Mouse (Mus musculus) liver, embryonic 16.5 days (tissue): ENCODE results near the gene Il20rb. TPM values are rescaled to one million over a fixed set of nuclear protein-coding genes. Genes with fewer than 3 reads are reported as not detected.

ENCODE experiments used
- ATAC-seq: fragments of 200-750 bp; cut with Nextera tagmentation; 2 replicates; pipeline ENCODE4 v1.8.0; 2017; ENCODE audit warnings: low read depth, mild to moderate bottlenecking, moderate number of reproducible peaks, moderate library complexity
- H3K27ac ChIP-seq: fragments of 300-500 bp; sonication (generic); 2 replicates; pipeline ENCODE4 v1.5.1; 2014; ENCODE audit warnings: mild to moderate bottlenecking, low read length
- H3K27me3 ChIP-seq: fragments of 300-500 bp; sonication (generic); 2 replicates; pipeline ENCODE4 v1.6.1; 2014; ENCODE audit warnings: low read depth, low read length, mixed read lengths; ENCODE audit not compliant: control insufficient read depth, insufficient read depth
- H3K36me3 ChIP-seq: fragments of 300-500 bp; sonication (generic); 2 replicates; pipeline ENCODE4 v1.6.1; 2014; ENCODE audit warnings: mild to moderate bottlenecking; ENCODE audit not compliant: control insufficient read depth, insufficient read depth
- H3K4me1 ChIP-seq: fragments of 300-500 bp; sonication (generic); 2 replicates; pipeline ENCODE4 v1.6.1; 2014; ENCODE audit warnings: low read depth, low read length, mixed read lengths; ENCODE audit not compliant: control insufficient read depth
- H3K4me2 ChIP-seq: fragments of 300-500 bp; sonication (generic); 2 replicates; pipeline ENCODE4 v1.6.1; 2014; ENCODE audit warnings: low read depth, low read length, mixed read lengths
- H3K4me3 ChIP-seq: fragments of 300-500 bp; sonication (generic); 2 replicates; pipeline ENCODE4 v1.5.1; 2014; ENCODE audit warnings: low read depth, mild to moderate bottlenecking, low read length
- H3K9ac ChIP-seq: fragments of 300-500 bp; sonication (generic); 2 replicates; pipeline ENCODE4 v1.6.1; 2014; ENCODE audit warnings: low read depth, low read length
- H3K9me3 ChIP-seq: fragments of 300-500 bp; sonication (generic); replicated peaks from 2 replicates; pipeline ENCODE4 v1.6.1; 2016; ENCODE audit warnings: low read length; ENCODE audit not compliant: control insufficient read depth
- WGBS: fragments of 180-500 bp; shearing (Covaris S2); extraction: QIAGEN DNeasy Blood & Tissue Kit; methylation state at CpG from one replicate; pipeline ENCODE4 v1.1.7; 2014; ENCODE audit not compliant: insufficient replicate concordance; 5-methylcytosine and 5-hydroxymethylcytosine counted together
- polyA plus RNA-seq: library from polyadenylated mRNA; unstranded; fragments of >200 nt; fragmentation: Nextera tagmentation; extraction: Ambion mirVana; gene quantifications from 2 replicates; pipeline ENCODE4 v1.2.1, GENCODE M21; 2015

The Il20rb gene
- 0.24 and 0.34 TPM in 2 replicates for polyA plus RNA-seq

- no peak for ATAC-seq
- no peak within 1 kb of the TSS for H3K4me2 ChIP-seq
- H3K27ac ChIP-seq: no peak within 1 kb of the TSS
- no peaks in the 10 kb centered on the region for H3K4me1 ChIP-seq
- 79% methylated on average over 5 of the region's 5 CpGs for WGBS
- H3K9ac ChIP-seq: no peak within 1 kb of the TSS
- no peaks in the 10 kb centered on the region for H3K36me3 ChIP-seq
- no peak within 1 kb of the TSS for H3K4me3 ChIP-seq
- H3K9me3 ChIP-seq: no peaks in the 10 kb centered on the region
- no peaks in the 10 kb centered on the region for H3K27me3 ChIP-seq
Observed at GRCm38 (mm10) chr9:100486431-100486830, at the start of gene Il20rb. Gene Il20rb (minus strand): TSS chr9:100486788.

- no peak overlapping the region for H3K4me2 ChIP-seq
- H3K27me3 ChIP-seq: no peaks in the 10 kb centered on the region
- H3K27ac ChIP-seq: no peak overlapping the region
- ATAC-seq: peak; percentile 63; the same call in 1 of the 2 replicates
- no peak overlapping the region for H3K9ac ChIP-seq
- 42% methylated on average over 2 of the region's 2 CpGs for WGBS
- H3K4me3 ChIP-seq: no peak overlapping the region
- no peaks in the 10 kb centered on the region for H3K9me3 ChIP-seq
- H3K4me1 ChIP-seq: peaks cover 21% of the 10 kb centered on the region
- H3K36me3 ChIP-seq: no peaks in the 10 kb centered on the region
Observed at GRCm38 (mm10) chr9:100535618-100536262, 49.2 kb upstream of the Il20rb start.

- Histone ChIP-seq H3K36me3 (no peaks in the 10 kb centered on the region), H3K9ac (no peak overlapping the region), H3K27me3 (no peaks in the 10 kb centered on the region), H3K4me2 (no peak overlapping the region), H3K9me3 (no peaks in the 10 kb centered on the region), H3K27ac (no peak overlapping the region), H3K4me1 (peaks cover 17% of the 10 kb centered on the region), H3K4me3 (no peak overlapping the region)
- WGBS: 61% methylated on average over 3 of the region's 3 CpGs
- no peak for ATAC-seq
Observed at GRCm38 (mm10) chr9:100534686-100535085, 48.1 kb upstream of the Il20rb start.

DNA sequence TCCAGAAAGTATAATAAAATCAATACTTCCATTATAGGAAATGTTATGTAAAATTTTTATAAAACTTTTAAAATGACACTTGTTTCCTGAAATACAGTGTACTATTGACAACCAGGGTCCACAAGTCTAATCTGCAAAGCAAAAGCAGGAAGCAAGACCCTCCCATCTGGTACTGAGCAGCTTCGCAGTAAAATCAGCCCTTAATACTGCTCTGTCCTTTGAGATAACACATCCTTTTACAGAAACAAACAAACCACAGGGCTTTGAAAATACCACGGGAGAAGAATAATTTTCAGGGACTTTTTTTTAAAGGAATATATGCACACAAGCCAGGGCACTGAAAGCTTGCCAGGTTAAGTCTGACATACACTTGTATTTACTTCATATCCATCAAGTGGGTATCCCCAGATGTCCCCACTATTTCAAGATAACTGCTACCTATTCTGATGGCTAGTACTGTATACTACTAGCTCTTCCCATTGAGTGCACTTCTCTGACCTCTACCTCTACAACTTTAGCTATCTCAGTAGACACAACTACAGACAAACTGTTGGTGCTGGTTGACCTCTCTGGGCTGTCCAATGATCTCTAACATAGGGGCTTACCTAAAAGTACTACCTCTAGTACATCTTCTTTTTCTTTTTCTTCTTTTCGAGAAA lies 46.4 kb upstream of the Il20rb start:
- Histone ChIP-seq H3K4me3 (no peak overlapping the region), H3K9me3 (no peaks in the 10 kb centered on the region), H3K36me3 (no peaks in the 10 kb centered on the region), H3K27ac (no peak overlapping the region; the same call in 1 of the 2 replicates), H3K4me1 (peaks cover 17% of the 10 kb centered on the region), H3K9ac (no peak overlapping the region), H3K4me2 (no peak overlapping the region), H3K27me3 (no peaks in the 10 kb centered on the region)
- WGBS: 29% methylated on average over 3 of the region's 3 CpGs
- no peak for ATAC-seq

DNA sequence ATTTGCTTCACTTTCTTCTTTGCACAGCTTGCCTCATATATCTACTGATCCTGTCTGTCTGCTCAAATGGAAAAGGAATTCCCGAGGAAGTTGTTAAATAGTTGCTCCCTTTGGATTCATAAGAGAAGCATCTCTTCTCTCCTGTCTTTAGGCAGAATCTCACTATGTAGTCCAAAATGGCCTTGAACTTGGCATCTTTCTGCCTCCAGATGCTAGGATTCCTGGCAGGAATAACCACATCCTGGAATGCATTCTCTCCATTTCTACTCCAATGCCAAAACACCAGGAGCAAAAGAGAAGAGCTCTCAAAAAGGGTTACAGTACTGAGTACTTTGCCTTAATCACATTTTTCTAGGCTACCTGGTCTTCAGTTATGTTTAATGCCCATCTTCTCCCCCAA lies 44.7 kb upstream of the Il20rb start:
- no peak overlapping the region for H3K4me2 ChIP-seq
- no peak for ATAC-seq
- no peaks in the 10 kb centered on the region for H3K36me3 ChIP-seq
- WGBS: 25% methylated on average over 1 of the region's 1 CpGs
- peaks cover 16% of the 10 kb centered on the region for H3K4me1 ChIP-seq
- H3K27ac ChIP-seq: no peak overlapping the region
- no peaks in the 10 kb centered on the region for H3K9me3 ChIP-seq
- H3K4me3 ChIP-seq: no peak overlapping the region
- H3K9ac ChIP-seq: no peak overlapping the region
- H3K27me3 ChIP-seq: no peaks in the 10 kb centered on the region

- H3K9me3 ChIP-seq: no peaks in the 10 kb centered on the region
- H3K4me1 ChIP-seq: peaks cover 4% of the 10 kb centered on the region
- H3K27ac ChIP-seq: no peak overlapping the region
- H3K9ac ChIP-seq: no peak overlapping the region
- H3K4me2 ChIP-seq: no peak overlapping the region
- WGBS: 44% methylated on average over 2 of the region's 2 CpGs
- no peaks in the 10 kb centered on the region for H3K36me3 ChIP-seq
- no peaks in the 10 kb centered on the region for H3K27me3 ChIP-seq
- ATAC-seq: no peak
- no peak overlapping the region for H3K4me3 ChIP-seq
Observed at GRCm38 (mm10) chr9:100525225-100525624, 38.6 kb upstream of the Il20rb start.

GRCm38 (mm10) chr9:100522029-100522428 lies 35.4 kb upstream of the Il20rb start:
- 50% methylated on average over 2 of the region's 2 CpGs for WGBS
- no peak for ATAC-seq
- H3K4me1 ChIP-seq: peaks cover 4% of the 10 kb centered on the region
- no peak overlapping the region for H3K27ac ChIP-seq
- H3K36me3 ChIP-seq: no peaks in the 10 kb centered on the region
- no peaks in the 10 kb centered on the region for H3K9me3 ChIP-seq
- H3K4me3 ChIP-seq: no peak overlapping the region
- no peak overlapping the region for H3K9ac ChIP-seq
- no peak overlapping the region for H3K4me2 ChIP-seq
- no peaks in the 10 kb centered on the region for H3K27me3 ChIP-seq

DNA sequence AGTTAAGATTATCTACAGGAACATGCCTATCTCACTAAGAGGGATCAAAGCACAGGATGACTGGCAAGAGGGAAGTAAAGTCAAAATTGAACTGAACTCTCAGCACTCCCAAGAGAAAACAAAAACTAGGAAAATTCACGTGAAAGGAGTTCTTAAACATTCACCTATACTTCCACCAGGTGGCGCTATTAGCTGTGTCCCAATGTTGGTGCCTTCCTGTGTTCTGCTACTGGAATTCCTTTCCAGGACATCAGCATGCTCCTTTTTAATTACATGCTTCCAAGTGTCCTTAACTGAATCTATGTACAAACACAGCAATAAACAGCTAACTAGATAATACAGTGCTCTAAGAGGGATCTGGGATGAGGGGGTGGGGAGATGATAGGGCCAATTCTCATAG lies 34.0 kb upstream of the Il20rb start:
- ATAC-seq: no peak
- Histone ChIP-seq H3K36me3 (no peaks in the 10 kb centered on the region), H3K27me3 (no peaks in the 10 kb centered on the region), H3K27ac (no peak overlapping the region), H3K4me2 (no peak overlapping the region), H3K4me1 (peaks cover 4% of the 10 kb centered on the region), H3K9me3 (no peaks in the 10 kb centered on the region), H3K4me3 (no peak overlapping the region), H3K9ac (no peak overlapping the region)
- 3% methylated on average over 2 of the region's 2 CpGs for WGBS

GRCm38 (mm10) chr9:100520012-100520411 lies 33.4 kb upstream of the Il20rb start:
- no peak for ATAC-seq
- H3K36me3 ChIP-seq: no peaks in the 10 kb centered on the region
- WGBS: 92% methylated on average over 3 of the region's 3 CpGs

More at GRCm38 (mm10) chr9:100520012-100520411, 33.4 kb upstream of the Il20rb start:
- Histone ChIP-seq H3K27ac (no peak overlapping the region), H3K4me3 (no peak overlapping the region), H3K27me3 (no peaks in the 10 kb centered on the region), H3K9me3 (no peaks in the 10 kb centered on the region), H3K4me1 (peaks cover 4% of the 10 kb centered on the region), H3K4me2 (no peak overlapping the region), H3K9ac (no peak overlapping the region)
